In the genomic region with DNA sequence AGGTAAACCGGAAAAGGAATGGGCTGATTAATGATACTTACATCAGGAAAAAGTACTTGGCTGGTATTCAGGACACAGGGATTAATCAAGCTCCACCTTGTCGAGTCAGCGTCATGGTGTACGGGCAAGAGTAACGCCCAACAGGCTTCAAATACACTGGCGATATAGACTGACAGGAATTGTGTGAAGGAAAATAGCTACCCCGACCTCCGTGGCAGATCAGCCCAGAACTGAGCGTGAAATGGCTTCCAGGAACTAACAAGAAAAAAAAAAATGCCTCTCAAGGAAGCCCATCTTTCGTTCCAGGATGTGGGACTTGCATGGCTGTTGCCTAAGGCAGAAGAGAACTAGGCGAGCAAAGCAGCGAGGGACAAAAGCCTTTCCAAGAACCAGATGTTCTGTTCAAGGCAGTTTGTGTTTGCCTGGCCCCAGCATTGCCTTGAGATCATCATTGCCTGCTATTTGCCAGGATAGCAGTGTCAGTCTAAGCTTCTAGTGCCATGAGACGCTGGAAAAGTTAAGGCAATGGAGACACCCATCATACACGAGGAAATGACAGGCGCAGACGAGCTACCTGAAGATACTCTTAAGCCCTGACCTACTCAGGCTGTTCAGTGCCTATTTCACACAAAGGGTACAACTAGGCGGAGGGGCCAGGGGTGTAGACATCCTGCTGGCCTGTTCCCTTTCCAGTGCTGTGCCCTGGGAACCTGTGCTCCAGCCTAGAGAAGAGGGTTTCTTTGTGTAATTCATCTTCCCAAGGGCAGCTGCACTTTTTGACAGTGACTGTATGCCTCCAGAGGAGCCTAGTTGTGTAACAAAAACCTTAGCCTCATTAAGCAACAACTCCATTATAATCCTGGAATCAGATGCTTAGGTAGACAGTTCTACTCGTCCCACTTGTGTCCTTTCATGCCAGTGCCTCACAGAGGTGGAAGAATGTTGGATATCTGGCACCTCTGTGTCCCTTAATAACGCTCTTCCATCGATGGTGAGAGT, we compare ENCODE assay signal across 8 mouse cellular contexts. TPM values are rescaled to one million over a fixed set of nuclear protein-coding genes. Genes with fewer than 3 reads are reported as not detected.
DNase-seq lines count a peak whose midpoint lies in the region; ATAC-seq and TF ChIP-seq lines count a peak whose summit lies in the region.

No protein-coding gene starts in this region.

- ATAC-seq in heart, embryonic 14.5 days (ENCODE audit: insufficient number of reproducible peaks, insufficient read depth, low FRiP score, low read depth), result no peak
- ATAC-seq in kidney, postnatal 0 days (replicated peaks; ENCODE audit: low FRiP score, low read depth), result peak; percentile 12; the same call in 1 of the 2 replicates

- H3K4me3 ChIP-seq in embryonic facial prominence, embryonic 10.5 days, result peak overlapping the region; percentile 99
- peak overlapping the region; percentile 29 to 98 for H3K4me3 ChIP-seq in heart, embryonic 14.5 days (ENCODE audit: control insufficient read depth in 1 of 2, insufficient read depth in 1 of 2, low read depth in 1 of 2, low read length in 2 of 2)
- peak overlapping the region; percentile 96 for H3K4me3 ChIP-seq in kidney, postnatal 0 days (replicated peaks; ENCODE audit: low read depth, low read length)

- H3K27ac ChIP-seq in embryonic facial prominence, embryonic 10.5 days (replicated peaks), result peak overlapping the region; percentile 100
- H3K27ac ChIP-seq in heart, embryonic 14.5 days (replicated peaks in 1 of 2; ENCODE audit: control insufficient read depth in 1 of 2, insufficient read depth in 1 of 2, low read depth in 2 of 2, low read length in 2 of 2), result peak overlapping the region; percentile 54 to 69
- peak overlapping the region; percentile 78; the same call in 1 of the 2 replicates for H3K27ac ChIP-seq in kidney, postnatal 0 days

- DNase-seq in 3134 (ENCODE audit: extremely low read depth, insufficient read length, low spot score) (peak; percentile 18), MEL-GATA-1-ER (ENCODE audit: extremely low read depth, low read depth) (peak; percentile 37)
- peak; percentile 51 for DNase-seq in embryonic facial prominence, embryonic 10.5 days (ENCODE audit: low spot score)
- DNase-seq in kidney, postnatal 0 days (ENCODE audit: low spot score), result peak; percentile 58
- peak; percentile 23 to 35 for DNase-seq in lung, postnatal 4 days
- DNase-seq in spleen, postnatal 4 days (ENCODE audit: low spot score in 2 of 2), result peak; percentile 36 to 67
- no peak for DNase-seq in gastrocnemius, postnatal 10 days

- no peak for TF ChIP-seq CTCF in kidney, postnatal 0 days (IDR thresholded peaks at IDR 0.05; ENCODE audit: low read depth)

- 33% methylated on average over 20 of the region's 20 CpGs for WGBS in embryonic facial prominence, embryonic 10.5 days
- 36% methylated on average over 20 of the region's 20 CpGs for WGBS in heart, embryonic 14.5 days
- WGBS in kidney, postnatal 0 days, result 25% methylated on average over 20 of the region's 20 CpGs

- peak overlapping the region; percentile 99 for H3K9ac ChIP-seq in heart, embryonic 14.5 days (ENCODE audit: low read length)
- H3K9ac ChIP-seq in kidney, postnatal 0 days (ENCODE audit: low read depth, low read length), result peak overlapping the region; percentile 32; the same call in 1 of the 2 replicates

- no peaks in the 10 kb centered on the region for H3K9me3 ChIP-seq in embryonic facial prominence, embryonic 10.5 days
- H3K9me3 ChIP-seq in heart, embryonic 14.5 days (ENCODE audit: control insufficient read depth, low read length), result no peaks in the 10 kb centered on the region
- no peaks in the 10 kb centered on the region for H3K9me3 ChIP-seq in kidney, postnatal 0 days (replicated peaks; ENCODE audit: low read length)

- H3K4me1 ChIP-seq in embryonic facial prominence, embryonic 10.5 days, result peaks cover 35% of the 10 kb centered on the region
- H3K4me1 ChIP-seq in heart, embryonic 14.5 days (ENCODE audit: control insufficient read depth in 2 of 2, insufficient read depth in 2 of 2, low read length in 2 of 2), result peaks cover 10 to 24% of the 10 kb centered on the region in 2 experiments
- 0 out of 2 replicates have a peak, but pooled peaks cover 14% of the 10 kb centered on the region for H3K4me1 ChIP-seq in kidney, postnatal 0 days (replicated peaks; ENCODE audit: insufficient read depth, low read length)

- peaks cover 22% of the 10 kb centered on the region for H3K36me3 ChIP-seq in embryonic facial prominence, embryonic 10.5 days (replicated peaks)
- 0 out of 2 replicates have a peak, but pooled peaks cover 5% of the 10 kb centered on the region for H3K36me3 ChIP-seq in heart, embryonic 14.5 days (ENCODE audit: control insufficient read depth, insufficient read depth, low read length)
- no peaks in the 10 kb centered on the region for H3K36me3 ChIP-seq in kidney, postnatal 0 days (ENCODE audit: insufficient read depth, low read length)

- peak overlapping the region; percentile 74 for H3K4me2 ChIP-seq in heart, embryonic 14.5 days (ENCODE audit: low read length)
- peak overlapping the region; percentile 66 for H3K4me2 ChIP-seq in kidney, postnatal 0 days (ENCODE audit: low read length)

- no peaks in the 10 kb centered on the region for H3K27me3 ChIP-seq in embryonic facial prominence, embryonic 10.5 days (replicated peaks; ENCODE audit: low read depth, poor library complexity, severe bottlenecking)
- H3K27me3 ChIP-seq in heart, embryonic 14.5 days (ENCODE audit: control insufficient read depth, insufficient read depth, low read length), result no peaks in the 10 kb centered on the region
- no peaks in the 10 kb centered on the region for H3K27me3 ChIP-seq in kidney, postnatal 0 days (ENCODE audit: insufficient read depth, low read length)

RNA-seq across cellular contexts. Expression of a gene that starts 1.1 kb away (rescaled TPM):
- polyA plus RNA-seq in embryonic facial prominence, embryonic 10.5 days (2016; fragmentation: Nextera tagmentation; extraction: Ambion mirVana), result 60.7 and 61.7 TPM in 2 replicates
- polyA plus RNA-seq in heart, embryonic 14.5 days (2014; fragmentation: Nextera tagmentation; extraction: Ambion mirVana), result 38.7 and 42.4 TPM in 2 replicates
- 54.4 and 55.0 TPM in 2 replicates for polyA plus RNA-seq in kidney, postnatal 0 days (2015; fragmentation: Nextera tagmentation; extraction: Ambion mirVana)
- 10 to 100 TPM; 31.8 to 38.6 TPM for total RNA-seq in gastrocnemius, postnatal 10 days (2021)

RNA-seq across cellular contexts. Expression of a gene that starts 50.2 kb away (rescaled TPM):
- not detected in 2 replicates for polyA plus RNA-seq in embryonic facial prominence, embryonic 10.5 days (2016; fragmentation: Nextera tagmentation; extraction: Ambion mirVana)
- 0.78 and 1.1 TPM in 2 replicates for polyA plus RNA-seq in heart, embryonic 14.5 days (2014; fragmentation: Nextera tagmentation; extraction: Ambion mirVana)
- polyA plus RNA-seq in kidney, postnatal 0 days (2015; fragmentation: Nextera tagmentation; extraction: Ambion mirVana), result not detected in 2 replicates
- total RNA-seq in gastrocnemius, postnatal 10 days (2021), result not detected
